Mouse (Mus musculus) forebrain, embryonic 16.5 days (tissue): ENCODE data around the gene Ttc24. TPM values are rescaled to one million over a fixed set of nuclear protein-coding genes. Genes with fewer than 3 reads are reported as not detected.

Experiments used
- ATAC-seq: fragments of 200-750 bp; cut with Nextera tagmentation; 2 replicates; pipeline ENCODE4 v1.8.0; 2017; ENCODE audit warnings: mild to moderate bottlenecking, moderate library complexity
- H3K27ac ChIP-seq: fragments of 300-500 bp; sonication (generic); 2 replicates; pipeline ENCODE4 v1.5.1; 2014; ENCODE audit warnings: low read length, control low read depth
- H3K27me3 ChIP-seq: fragments of 300-500 bp; sonication (generic); replicated peaks from 2 replicates; pipeline ENCODE4 v1.6.1; 2014; ENCODE audit warnings: low read length; ENCODE audit not compliant: control insufficient read depth, insufficient read depth
- H3K36me3 ChIP-seq: fragments of 300-500 bp; sonication (generic); 2 replicates; pipeline ENCODE4 v1.6.1; 2014; ENCODE audit not compliant: control insufficient read depth, insufficient read depth
- H3K4me1 ChIP-seq: fragments of 300-500 bp; sonication (generic); replicated peaks from 2 replicates; pipeline ENCODE4 v1.6.1; 2014; ENCODE audit warnings: low read length; ENCODE audit not compliant: control insufficient read depth, insufficient read depth
- H3K4me2 ChIP-seq: fragments of 300-500 bp; sonication (generic); 2 replicates; pipeline ENCODE4 v1.6.1; 2014; ENCODE audit warnings: mild to moderate bottlenecking, low read length, control low read depth
- H3K4me3 ChIP-seq: fragments of 300-500 bp; sonication (generic); replicated peaks from 2 replicates; pipeline ENCODE4 v1.5.1; 2014; ENCODE audit warnings: mild to moderate bottlenecking, low read length, control low read depth
- H3K9ac ChIP-seq: fragments of 300-500 bp; sonication (generic); replicated peaks from 2 replicates; pipeline ENCODE4 v1.6.1; 2014; ENCODE audit warnings: low read depth, low read length, control low read depth
- H3K9me3 ChIP-seq: fragments of 300-500 bp; sonication (generic); 2 replicates; pipeline ENCODE4 v1.6.1; 2016; ENCODE audit warnings: low read length; ENCODE audit not compliant: control insufficient read depth
- WGBS: fragments of 180-500 bp; shearing (Covaris S2); extraction: QIAGEN DNeasy Blood & Tissue Kit; methylation state at CpG from one replicate; pipeline ENCODE4 v1.1.7; 2014; 5-methylcytosine and 5-hydroxymethylcytosine counted together
- polyA plus RNA-seq: library from polyadenylated mRNA; unstranded; fragments of >200 nt; fragmentation: Nextera tagmentation; extraction: Ambion mirVana; gene quantifications from 2 replicates; pipeline ENCODE4 v1.2.1, GENCODE M21; 2015

Gene Ttc24
- not detected in 2 replicates for polyA plus RNA-seq

GRCm38 (mm10) chr3:88078204-88078603, at the start of gene Ttc24:
Gene Ttc24 (minus strand): TSS chr3:88078304.
- no peak within 1 kb of the TSS for H3K4me3 ChIP-seq
- no peak within 1 kb of the TSS for H3K4me2 ChIP-seq
- no peaks in the 10 kb centered on the region for H3K36me3 ChIP-seq
- H3K27me3 ChIP-seq, result no peaks in the 10 kb centered on the region
- H3K4me1 ChIP-seq, result peaks cover 11% of the 10 kb centered on the region
- no peak for ATAC-seq
- no peak within 1 kb of the TSS for H3K9ac ChIP-seq
- H3K27ac ChIP-seq, result no peak within 1 kb of the TSS
- H3K9me3 ChIP-seq, result no peaks in the 10 kb centered on the region
- 79% methylated on average over 4 of the region's 4 CpGs for WGBS

DNA sequence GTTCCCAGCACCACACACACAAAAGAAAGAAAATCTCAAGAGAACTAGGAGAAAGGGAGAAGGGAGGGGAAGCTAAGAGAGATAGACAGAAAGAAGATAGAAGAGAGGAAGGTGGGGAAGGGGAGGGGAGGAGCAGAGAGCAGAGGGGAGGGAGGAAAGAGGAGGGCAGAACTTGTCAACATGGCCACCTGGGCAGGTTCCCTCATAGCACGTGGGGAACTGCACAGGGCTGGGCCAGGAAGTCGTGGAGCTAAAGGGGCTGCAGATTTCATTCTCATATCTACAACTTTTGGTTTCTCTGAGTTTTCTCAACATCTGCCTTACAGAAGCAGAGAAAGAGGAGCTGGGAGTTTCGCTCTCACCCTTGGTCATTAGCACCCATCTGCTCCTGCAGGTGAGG, 49.5 kb upstream of the Ttc24 start:
- H3K9ac ChIP-seq, result no peak overlapping the region
- H3K27me3 ChIP-seq, result no peaks in the 10 kb centered on the region
- no peak for ATAC-seq
- no peaks in the 10 kb centered on the region for H3K9me3 ChIP-seq
- no peak overlapping the region for H3K4me3 ChIP-seq
- H3K4me1 ChIP-seq, result no peaks in the 10 kb centered on the region
- H3K4me2 ChIP-seq, result no peak overlapping the region
- 67% methylated on average over 3 of the region's 3 CpGs for WGBS
- H3K27ac ChIP-seq, result no peak overlapping the region
- H3K36me3 ChIP-seq, result no peaks in the 10 kb centered on the region

GRCm38 (mm10) chr3:88126181-88126580, 48.1 kb upstream of the Ttc24 start:
- Histone ChIP-seq H3K4me3 (no peak overlapping the region), H3K9me3 (no peaks in the 10 kb centered on the region), H3K36me3 (no peaks in the 10 kb centered on the region), H3K4me1 (no peaks in the 10 kb centered on the region), H3K4me2 (no peak overlapping the region), H3K9ac (no peak overlapping the region), H3K27ac (no peak overlapping the region), H3K27me3 (no peaks in the 10 kb centered on the region)
- ATAC-seq, result no peak
- WGBS, result 93% methylated on average over 7 of the region's 7 CpGs

GRCm38 (mm10) chr3:88125195-88125594, 47.1 kb upstream of the Ttc24 start:
- H3K9ac ChIP-seq, result no peak overlapping the region
- no peaks in the 10 kb centered on the region for H3K27me3 ChIP-seq
- no peak overlapping the region for H3K4me3 ChIP-seq
- no peak overlapping the region for H3K4me2 ChIP-seq
- H3K9me3 ChIP-seq, result no peaks in the 10 kb centered on the region
- no peaks in the 10 kb centered on the region for H3K4me1 ChIP-seq
- WGBS, result 77% methylated on average over 4 of the region's 4 CpGs
- no peak for ATAC-seq
- no peaks in the 10 kb centered on the region for H3K36me3 ChIP-seq
- no peak overlapping the region for H3K27ac ChIP-seq

DNA sequence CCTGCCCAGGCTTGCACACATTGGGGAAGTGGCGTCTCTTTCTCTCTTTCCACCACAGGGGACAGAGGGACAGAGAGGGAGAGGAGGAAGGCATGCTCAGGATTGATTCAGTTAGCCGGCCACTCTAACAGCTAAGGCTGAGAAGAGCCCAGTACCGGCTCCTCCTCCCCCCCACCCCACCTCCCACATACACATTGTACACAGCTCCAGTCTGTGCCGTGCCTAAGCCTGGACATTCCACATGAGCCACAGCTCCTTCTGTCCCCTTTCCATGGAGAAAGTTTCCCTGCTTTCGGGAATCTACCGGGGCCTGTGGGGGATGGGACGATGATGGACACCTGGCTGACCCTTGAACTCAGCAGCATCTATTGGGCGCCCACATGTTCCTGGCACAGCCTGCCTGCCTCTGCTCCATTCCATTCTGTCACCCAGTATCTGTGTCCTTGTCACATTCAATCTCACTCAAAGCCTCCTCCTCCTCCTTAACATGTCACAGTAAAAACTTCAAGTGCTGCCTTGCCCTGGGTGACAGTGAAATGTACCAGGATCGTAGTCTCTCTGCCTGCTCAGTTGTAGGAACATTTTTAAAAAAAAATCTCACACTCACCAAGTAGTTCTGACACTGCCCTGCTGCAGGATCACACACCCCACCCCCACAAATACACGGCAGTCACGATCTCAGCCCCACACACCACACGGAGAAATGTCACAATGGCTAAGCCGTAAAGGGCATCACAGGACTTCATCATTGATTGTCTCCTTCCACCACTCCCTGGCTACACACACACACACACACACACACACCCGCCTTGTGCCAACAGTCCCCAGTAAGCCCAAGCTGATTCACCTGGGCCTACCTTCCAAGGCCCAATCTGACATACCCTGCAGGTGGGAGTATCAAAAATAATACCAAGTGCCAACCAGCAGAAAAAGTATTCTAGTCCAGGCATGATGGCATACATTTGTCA, 43.3 kb upstream of the Ttc24 start:
- no peak overlapping the region for H3K9ac ChIP-seq
- H3K9me3 ChIP-seq, result no peaks in the 10 kb centered on the region
- H3K4me1 ChIP-seq, result no peaks in the 10 kb centered on the region
- no peaks in the 10 kb centered on the region for H3K27me3 ChIP-seq
- H3K4me3 ChIP-seq, result no peak overlapping the region
- H3K4me2 ChIP-seq, result no peak overlapping the region
- ATAC-seq, result no peak
- 75% methylated on average over 14 of the region's 14 CpGs for WGBS
- no peak overlapping the region for H3K27ac ChIP-seq
- H3K36me3 ChIP-seq, result no peaks in the 10 kb centered on the region

DNA sequence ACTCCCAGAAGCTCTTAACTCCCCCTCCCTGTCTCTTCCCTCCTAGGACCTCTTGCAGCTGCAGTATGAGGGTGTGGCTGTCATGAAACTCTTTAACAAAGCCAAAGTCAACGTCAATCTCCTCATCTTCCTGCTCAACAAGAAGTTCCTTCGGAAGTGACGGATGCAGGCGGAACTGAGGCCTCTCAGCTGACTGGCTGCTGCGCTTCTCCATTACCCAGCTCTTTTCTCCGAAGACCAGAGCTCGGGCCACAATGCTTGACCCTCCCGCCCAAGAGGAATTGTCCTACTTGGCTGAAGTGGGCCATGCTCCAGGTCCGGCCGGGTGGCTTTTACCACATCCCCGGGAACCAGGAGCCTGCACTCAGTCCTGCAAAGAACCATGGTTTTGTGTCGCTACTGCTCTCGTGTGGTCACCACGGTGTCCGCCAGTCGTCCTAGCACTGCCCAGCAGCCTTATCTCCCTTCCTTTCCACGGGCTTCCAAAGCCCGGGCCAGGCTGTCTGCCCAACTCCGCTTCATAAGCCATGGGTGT, 42.1 kb upstream of the Ttc24 start:
- Histone ChIP-seq H3K9me3 (no peaks in the 10 kb centered on the region), H3K9ac (no peak overlapping the region), H3K27me3 (no peaks in the 10 kb centered on the region), H3K4me1 (no peaks in the 10 kb centered on the region), H3K36me3 (no peaks in the 10 kb centered on the region), H3K4me2 (no peak overlapping the region), H3K27ac (no peak overlapping the region), H3K4me3 (no peak overlapping the region)
- ATAC-seq, result no peak
- WGBS, result 89% methylated on average over 19 of the region's 19 CpGs

DNA sequence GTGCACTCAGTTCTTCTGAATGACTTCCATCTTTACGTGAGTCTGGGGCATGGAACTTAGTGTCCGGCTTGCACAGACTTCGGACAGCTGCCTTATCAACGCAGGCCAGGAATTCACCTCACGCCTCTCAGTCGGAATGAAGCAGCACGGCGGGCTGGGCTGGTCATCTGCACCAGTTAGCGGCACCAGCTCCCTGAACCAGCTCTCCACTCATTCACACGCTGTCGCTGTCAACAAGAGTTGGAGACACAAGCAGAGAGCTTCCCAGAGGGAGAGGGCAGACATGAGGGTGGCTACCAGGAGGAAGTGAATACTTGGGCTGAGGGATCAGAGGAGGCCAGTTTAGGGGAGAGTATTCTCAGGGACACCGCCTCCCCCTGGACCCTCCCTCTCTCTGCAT, 36.3 kb upstream of the Ttc24 start:
- Histone ChIP-seq H3K4me2 (no peak overlapping the region), H3K4me1 (no peaks in the 10 kb centered on the region), H3K36me3 (no peaks in the 10 kb centered on the region), H3K9ac (no peak overlapping the region), H3K9me3 (no peaks in the 10 kb centered on the region), H3K27ac (no peak overlapping the region), H3K4me3 (no peak overlapping the region), H3K27me3 (no peaks in the 10 kb centered on the region)
- no peak for ATAC-seq
- WGBS, result 96% methylated on average over 12 of the region's 12 CpGs

GRCm38 (mm10) chr3:88109126-88109525, 31.0 kb upstream of the Ttc24 start:
- Histone ChIP-seq H3K4me3 (no peak overlapping the region), H3K27me3 (no peaks in the 10 kb centered on the region), H3K9me3 (no peaks in the 10 kb centered on the region), H3K4me1 (no peaks in the 10 kb centered on the region), H3K27ac (no peak overlapping the region), H3K36me3 (no peaks in the 10 kb centered on the region), H3K9ac (no peak overlapping the region), H3K4me2 (no peak overlapping the region)
- WGBS, result 96% methylated on average over 6 of the region's 6 CpGs
- no peak for ATAC-seq

GRCm38 (mm10) chr3:88106126-88106525, 28.0 kb upstream of the Ttc24 start:
- H3K27ac ChIP-seq, result no peak overlapping the region
- 73% methylated on average over 4 of the region's 4 CpGs for WGBS
- no peaks in the 10 kb centered on the region for H3K27me3 ChIP-seq
- no peak overlapping the region for H3K4me3 ChIP-seq
- H3K4me1 ChIP-seq, result no peaks in the 10 kb centered on the region
- no peaks in the 10 kb centered on the region for H3K9me3 ChIP-seq
- ATAC-seq, result no peak
- no peaks in the 10 kb centered on the region for H3K36me3 ChIP-seq
- H3K9ac ChIP-seq, result no peak overlapping the region
- no peak overlapping the region for H3K4me2 ChIP-seq
